Mouse (Mus musculus) midbrain, embryonic 11.5 days (tissue): ENCODE data around the gene Cabp2. TPM values are rescaled to one million over a fixed set of nuclear protein-coding genes. Genes with fewer than 3 reads are reported as not detected.
"Not testable (repeated sequence)": the region's sequence is repeated elsewhere in the genome, so short reads cannot be mapped to it uniquely, and the experiment has no call there.

ENCODE experiments used
- ATAC-seq: fragments of 200-750 bp; cut with Nextera tagmentation; 2 replicates; pipeline ENCODE4 v1.8.0; 2017; ENCODE audit warnings: moderate TSS enrichment, moderate library complexity; ENCODE audit not compliant: low FRiP score
- DNase-seq: peaks from one replicate; pipeline ENCODE4 v3.0.0; 2015; ENCODE audit warnings: low spot score; ENCODE audit errors: missing footprints
- H3K27ac ChIP-seq: fragments of 300-500 bp; sonication (generic); 2 replicates; pipeline ENCODE4 v1.5.1; 2014; ENCODE audit warnings: low read depth, low read length
- H3K27me3 ChIP-seq: fragments of 300-500 bp; sonication (generic); 2 replicates; pipeline ENCODE4 v1.6.1; 2014; ENCODE audit warnings: mild to moderate bottlenecking, low read length, moderate library complexity, mixed read lengths; ENCODE audit not compliant: control insufficient read depth, insufficient read depth
- H3K36me3 ChIP-seq: fragments of 300-500 bp; sonication (generic); 2 replicates; pipeline ENCODE4 v1.6.1; 2014; ENCODE audit warnings: mild to moderate bottlenecking, low read length, moderate library complexity, mixed read lengths; ENCODE audit not compliant: control insufficient read depth, insufficient read depth
- H3K4me1 ChIP-seq: fragments of 300-500 bp; sonication (generic); 2 replicates; pipeline ENCODE4 v1.6.1; 2014; ENCODE audit warnings: low read length; ENCODE audit not compliant: control insufficient read depth, insufficient read depth
- H3K4me2 ChIP-seq: fragments of 300-500 bp; sonication (generic); 2 replicates; pipeline ENCODE4 v1.6.1; 2014; ENCODE audit warnings: mild to moderate bottlenecking, moderate library complexity
- H3K4me3 ChIP-seq: fragments of 300-500 bp; sonication (generic); 2 replicates; pipeline ENCODE4 v1.5.1; 2014; ENCODE audit warnings: low read depth, low read length
- H3K9ac ChIP-seq: fragments of 300-500 bp; sonication (generic); 2 replicates; pipeline ENCODE4 v1.6.1; 2014; ENCODE audit warnings: low read length
- H3K9me3 ChIP-seq: fragments of 300-500 bp; sonication (generic); 2 replicates; pipeline ENCODE4 v1.6.1; 2016; ENCODE audit warnings: low read length; ENCODE audit not compliant: control insufficient read depth
- WGBS: fragments of 180-500 bp; shearing (Covaris S2); extraction: QIAGEN DNeasy Blood & Tissue Kit; methylation state at CpG from one replicate; pipeline ENCODE4 v1.1.7; 2014; 5-methylcytosine and 5-hydroxymethylcytosine counted together
- polyA plus RNA-seq: library from polyadenylated mRNA; unstranded; fragments of >200 nt; fragmentation: Nextera tagmentation; extraction: Ambion mirVana; gene quantifications from 2 replicates; pipeline ENCODE4 v1.2.1, GENCODE M21; 2014

Cabp2 gene
- polyA plus RNA-seq, result not detected in 2 replicates

DNA sequence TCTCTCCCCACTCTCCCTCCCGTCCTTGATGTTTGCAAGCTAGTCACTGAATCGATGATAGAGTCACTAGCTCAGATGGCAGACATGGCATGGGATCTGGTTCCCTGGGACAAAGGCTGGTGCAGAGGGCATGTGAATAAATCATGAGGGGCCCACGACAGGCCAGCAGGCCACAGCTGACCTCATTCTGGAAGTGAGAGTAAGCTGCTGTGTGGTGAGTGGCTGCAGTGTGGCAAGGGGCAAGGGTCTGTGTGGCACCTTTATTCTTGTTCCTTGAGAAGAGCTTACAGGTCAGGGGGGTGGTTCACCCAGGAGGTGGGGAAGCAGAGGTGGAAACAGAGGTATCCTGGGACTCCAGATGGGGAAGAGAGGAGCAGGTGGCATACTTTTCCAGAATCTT lies at the start of gene Cabp2:
Gene Cabp2, plus strand, starts transcription at position 185 of the 400 bp plus-strand sequence.
- no peaks in the 10 kb centered on the region for H3K4me1 ChIP-seq
- WGBS, result 63% methylated on average over 3 of the region's 3 CpGs
- ATAC-seq (no peak), DNase-seq (no peak)
- H3K27me3 ChIP-seq, result no peaks in the 10 kb centered on the region
- no peak within 1 kb of the TSS for H3K27ac ChIP-seq
- no peak within 1 kb of the TSS for H3K4me3 ChIP-seq
- no peaks in the 10 kb centered on the region for H3K36me3 ChIP-seq
- no peak within 1 kb of the TSS for H3K4me2 ChIP-seq
- H3K9ac ChIP-seq, result no peak within 1 kb of the TSS
- no peaks in the 10 kb centered on the region for H3K9me3 ChIP-seq

DNA sequence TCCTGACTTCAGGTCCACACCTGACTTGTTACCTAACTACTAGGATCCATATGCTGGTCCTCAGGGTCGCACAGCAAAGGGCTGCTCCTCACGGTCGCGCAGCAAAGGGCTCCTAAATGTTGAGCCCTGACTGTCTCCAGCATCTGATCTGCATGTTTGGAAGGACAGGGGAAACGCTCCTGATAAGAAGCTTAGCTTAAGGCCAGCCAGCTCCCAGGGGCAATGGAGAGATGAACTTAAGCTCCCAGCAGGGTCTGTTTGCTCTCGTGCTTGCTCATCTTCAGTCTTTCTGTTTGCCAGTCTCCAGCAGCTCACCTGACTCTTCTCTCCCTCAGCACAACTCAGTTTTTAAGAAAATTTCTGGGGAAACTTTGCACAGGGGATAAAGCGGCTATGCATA lies 48.7 kb upstream of the Cabp2 start:
- DNase-seq (no peak), ATAC-seq (no peak)
- no peaks in the 10 kb centered on the region for H3K9me3 ChIP-seq
- peaks cover 5% of the 10 kb centered on the region; the same call in 1 of the 2 replicates for H3K4me1 ChIP-seq
- H3K4me3 ChIP-seq, result no peak overlapping the region
- no peak overlapping the region for H3K9ac ChIP-seq
- no peaks in the 10 kb centered on the region for H3K27me3 ChIP-seq
- WGBS, result 55% methylated on average over 7 of the region's 7 CpGs
- H3K36me3 ChIP-seq, result no peaks in the 10 kb centered on the region
- H3K4me2 ChIP-seq, result no peak overlapping the region
- H3K27ac ChIP-seq, result no peak overlapping the region

DNA sequence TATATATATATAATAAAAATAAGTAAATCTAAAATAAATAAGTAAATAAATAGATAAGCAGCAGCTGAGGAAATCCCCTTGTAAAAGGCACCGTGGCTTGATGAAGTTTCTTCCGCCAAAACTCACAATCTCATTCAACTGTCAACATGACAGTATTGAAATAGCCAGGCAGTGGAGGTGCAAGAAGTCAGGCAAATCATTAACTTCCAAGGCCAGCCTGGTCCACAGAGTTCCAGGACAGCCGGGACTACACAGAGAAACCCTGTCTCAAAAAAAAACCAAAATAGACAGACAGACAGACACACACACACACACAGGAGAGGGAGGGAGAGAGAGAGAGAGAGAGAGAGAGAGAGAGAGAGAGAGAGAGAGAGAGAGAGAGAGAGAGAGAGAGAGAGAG lies 48.1 kb upstream of the Cabp2 start:
- DNase-seq (no peak), ATAC-seq (no peak)
- no peaks in the 10 kb centered on the region for H3K27me3 ChIP-seq
- 83% methylated on average over 3 of the region's 3 CpGs for WGBS
- H3K27ac ChIP-seq, result no peak overlapping the region
- H3K4me1 ChIP-seq, result peaks cover 9% of the 10 kb centered on the region; the same call in 1 of the 2 replicates
- H3K9me3 ChIP-seq, result no peaks in the 10 kb centered on the region
- no peak overlapping the region for H3K9ac ChIP-seq
- H3K4me3 ChIP-seq, result no peak overlapping the region
- H3K4me2 ChIP-seq, result no peak overlapping the region
- no peaks in the 10 kb centered on the region for H3K36me3 ChIP-seq

DNA sequence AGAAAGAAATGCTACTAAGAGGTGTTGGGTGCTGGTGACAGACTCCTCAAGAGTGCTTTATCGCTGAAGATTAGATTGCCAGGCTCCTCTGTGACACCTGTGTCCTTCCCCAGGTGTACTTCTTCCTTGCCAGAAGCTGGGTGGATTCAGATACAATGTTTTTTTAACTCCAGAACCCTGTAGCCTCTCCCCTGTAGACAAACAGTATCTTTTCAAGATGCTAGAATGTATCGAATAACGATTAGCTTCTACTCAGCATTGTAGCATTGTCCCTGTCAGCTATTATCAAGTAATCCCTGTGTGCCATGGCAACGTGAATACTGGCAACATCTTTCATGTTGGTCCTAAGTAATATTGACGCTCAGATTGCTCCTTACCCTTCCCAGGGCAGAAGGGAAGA lies 47.6 kb upstream of the Cabp2 start:
- 54% methylated on average over 5 of the region's 5 CpGs for WGBS
- Histone ChIP-seq H3K4me3 (no peak overlapping the region), H3K4me2 (no peak overlapping the region), H3K9me3 (no peaks in the 10 kb centered on the region), H3K9ac (no peak overlapping the region), H3K36me3 (no peaks in the 10 kb centered on the region), H3K27me3 (no peaks in the 10 kb centered on the region), H3K4me1 (peaks cover 9% of the 10 kb centered on the region; the same call in 1 of the 2 replicates), H3K27ac (no peak overlapping the region)
- peak; percentile 17 for DNase-seq
- ATAC-seq, result no peak

DNA sequence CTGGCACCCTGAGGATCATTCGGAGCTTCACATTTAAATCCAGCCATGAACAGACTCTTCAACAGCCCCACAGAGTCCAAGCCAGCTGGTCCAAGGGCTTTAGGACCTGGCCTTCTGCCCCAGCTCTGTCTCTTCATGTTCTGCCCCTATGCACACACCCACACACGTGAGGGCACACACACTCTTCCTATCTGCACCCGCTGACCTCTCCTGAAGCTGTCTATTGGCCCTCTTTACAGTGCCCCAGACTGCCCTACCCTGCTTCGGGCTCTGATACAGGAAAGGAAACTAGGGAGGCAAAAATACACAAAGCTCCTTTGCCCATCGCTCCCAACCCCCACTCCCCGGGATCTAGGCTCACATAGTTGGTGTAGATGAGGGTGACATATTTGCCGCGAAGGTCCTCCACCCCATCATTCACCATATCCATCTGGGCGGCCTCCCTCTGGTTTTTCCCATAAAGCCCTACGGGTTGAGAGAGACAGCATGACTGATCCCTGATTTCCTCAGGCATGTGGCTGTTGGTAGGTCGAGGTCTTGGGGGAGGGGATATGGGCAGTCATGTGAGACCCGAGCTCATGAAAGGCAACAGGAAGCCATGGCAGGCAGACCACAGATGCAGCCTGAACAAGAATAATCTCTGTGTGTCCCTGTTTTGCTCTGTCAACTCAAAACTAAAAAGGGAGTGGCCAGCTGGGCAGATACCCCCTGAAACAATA lies 44.9 kb upstream of the Cabp2 start:
- Histone ChIP-seq H3K36me3 (no peaks in the 10 kb centered on the region), H3K27ac (no peak overlapping the region), H3K27me3 (no peaks in the 10 kb centered on the region), H3K9ac (no peak overlapping the region), H3K4me1 (peaks cover 9% of the 10 kb centered on the region; the same call in 1 of the 2 replicates), H3K4me3 (no peak overlapping the region), H3K9me3 (no peaks in the 10 kb centered on the region), H3K4me2 (no peak overlapping the region)
- 77% methylated on average over 12 of the region's 12 CpGs for WGBS
- DNase-seq, result peak; percentile 73
- ATAC-seq, result no peak

DNA sequence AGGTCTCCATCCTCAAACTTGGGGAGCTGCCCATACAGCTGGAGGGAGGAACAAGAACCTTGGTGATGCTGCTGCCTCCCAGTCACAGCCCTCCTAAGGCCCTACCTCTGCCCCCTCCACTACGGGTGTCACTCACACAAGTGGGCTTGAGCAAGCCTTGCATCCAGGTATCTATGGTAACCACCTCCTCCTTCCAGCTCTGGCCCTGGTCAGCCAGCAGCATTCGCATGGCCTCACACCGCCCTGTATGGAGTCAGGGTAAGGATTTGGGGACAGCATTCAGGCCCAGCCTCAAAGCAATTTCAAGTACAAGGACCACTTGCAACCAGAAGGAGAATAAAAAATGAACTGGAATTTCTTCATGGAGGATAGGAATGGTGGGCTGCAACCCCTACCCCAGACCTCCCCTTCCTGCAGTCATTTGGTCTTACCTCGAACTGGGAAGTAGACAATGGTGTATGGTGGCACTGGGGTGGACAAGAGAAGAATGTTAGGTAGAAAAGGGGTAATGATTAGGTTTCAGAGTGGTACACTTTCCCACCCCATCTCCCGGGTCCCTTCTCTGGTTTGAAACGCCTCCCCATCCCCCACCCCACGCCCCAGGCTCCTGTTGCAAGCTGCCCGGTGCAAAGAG lies 44.1 kb upstream of the Cabp2 start:
- WGBS, result 26% methylated on average over 7 of the region's 8 CpGs
- Histone ChIP-seq H3K4me2 (peak overlapping the region; percentile 75), H3K9ac (peak overlapping the region; percentile 80), H3K4me3 (peak overlapping the region; percentile 59)
- DNase-seq, H3K36me3 ChIP-seq, H3K9me3 ChIP-seq, H3K4me1 ChIP-seq, H3K27ac ChIP-seq, H3K27me3 ChIP-seq: not testable (repeated sequence)
- peak; percentile 65; the same call in 1 of the 2 replicates for ATAC-seq

DNA sequence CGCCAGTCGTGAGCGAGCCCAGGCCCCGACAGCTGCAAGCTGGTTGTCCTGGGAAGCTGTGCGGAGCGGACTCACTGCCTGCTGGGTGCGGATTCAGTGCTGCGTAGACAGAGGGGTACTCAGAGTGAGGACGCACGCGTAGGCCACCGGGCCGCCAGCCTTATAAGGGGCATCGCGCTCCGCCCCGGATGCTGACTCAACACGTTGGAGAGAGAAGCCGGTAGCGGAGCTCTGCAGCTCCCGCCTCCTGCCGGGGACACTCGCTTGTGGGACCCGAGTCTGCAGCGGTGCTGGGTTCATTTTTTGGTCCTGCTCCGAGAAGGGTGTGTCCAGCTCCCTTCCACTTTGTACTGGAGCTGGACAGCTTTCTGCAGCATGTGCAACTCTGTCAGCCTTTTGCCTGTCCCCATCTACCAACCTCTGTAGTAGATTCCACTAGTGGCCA lies 43.6 kb upstream of the Cabp2 start, which contains the start of gene Gstp1:
Gene Gstp1, minus strand, starts transcription at position 198 of the 445 bp plus-strand sequence.
- Histone ChIP-seq H3K27me3 (no peaks in the 10 kb centered on the region), H3K36me3 (no peaks in the 10 kb centered on the region), H3K9me3 (no peaks in the 10 kb centered on the region), H3K4me3 (peak within 1 kb of the TSS; percentile 59), H3K4me2 (peak within 1 kb of the TSS; percentile 75), H3K27ac (no peak within 1 kb of the TSS), H3K4me1 (peaks cover 9% of the 10 kb centered on the region; the same call in 1 of the 2 replicates), H3K9ac (peak within 1 kb of the TSS; percentile 80)
- under 1% methylated on average over 26 of the region's 26 CpGs for whole genome bisulfite sequencing
- peak; percentile 87 for ATAC-seq
- DNase-seq, result peak; percentile 96

DNA sequence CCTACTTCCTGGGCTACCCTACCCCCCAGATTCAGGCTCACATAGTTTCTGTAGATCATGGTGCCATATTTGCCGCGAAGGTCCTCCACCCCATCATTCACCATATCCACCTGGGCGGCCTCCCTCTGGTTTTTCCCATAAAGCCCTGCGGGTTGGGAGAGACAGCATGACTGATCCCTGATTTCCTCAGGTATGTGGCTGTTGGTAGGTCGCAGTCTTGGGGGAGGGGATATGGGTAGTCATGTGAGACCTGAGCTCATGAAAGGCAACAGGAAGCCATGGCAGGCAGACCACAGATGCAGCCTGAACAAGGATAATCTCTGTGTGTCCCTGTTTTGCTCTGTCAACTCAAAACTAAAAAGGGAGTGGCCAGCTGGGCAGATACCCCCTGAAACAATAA lies 40.4 kb upstream of the Cabp2 start:
- not testable (repeated sequence) for H3K36me3 ChIP-seq, H3K27ac ChIP-seq, H3K9ac ChIP-seq, H3K9me3 ChIP-seq, H3K4me1 ChIP-seq, H3K27me3 ChIP-seq, H3K4me2 ChIP-seq, H3K4me3 ChIP-seq, ATAC-seq
- peak; percentile 78 for DNase-seq
- 85% methylated on average over 5 of the region's 5 CpGs for WGBS

DNA sequence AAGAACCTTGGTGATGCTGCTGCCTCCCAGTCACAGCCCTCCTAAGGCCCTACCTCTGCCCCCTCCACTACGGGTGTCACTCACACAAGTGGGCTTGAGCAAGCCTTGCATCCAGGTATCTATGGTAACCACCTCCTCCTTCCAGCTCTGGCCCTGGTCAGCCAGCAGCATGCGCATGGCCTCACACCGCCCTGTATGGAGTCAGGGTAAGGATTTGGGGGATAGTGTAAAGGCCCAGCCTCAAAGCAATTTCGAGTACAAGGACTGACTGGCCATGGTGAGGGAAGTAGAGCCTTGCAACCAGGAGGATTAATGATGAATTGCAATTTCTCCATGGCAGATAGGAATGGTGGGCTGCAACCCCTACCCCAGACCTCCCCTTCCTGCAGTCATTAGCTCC lies 39.9 kb upstream of the Cabp2 start:
- not testable (repeated sequence) for H3K27me3 ChIP-seq, H3K36me3 ChIP-seq, H3K27ac ChIP-seq, H3K4me2 ChIP-seq, H3K4me3 ChIP-seq, DNase-seq, ATAC-seq, H3K4me1 ChIP-seq, H3K9ac ChIP-seq, H3K9me3 ChIP-seq
- WGBS, result 80% methylated on average over 3 of the region's 4 CpGs
